Mouse (Mus musculus) G1E (cell line): ENCODE data around the gene Rnf181.

Source experiments
- CTCF ChIP-seq: IDR thresholded peaks from 2 replicates; pipeline ENCODE4 v1.5.1; 2012; ENCODE audit warnings: low read depth, low read length, inconsistent platforms, mixed read lengths
- GATA2 ChIP-seq: IDR thresholded peaks from 2 replicates; pipeline ENCODE4 v1.6.1; 2012; ENCODE audit warnings: low read depth, low read length, inconsistent platforms, borderline replicate concordance
- POLR2AphosphoS5 ChIP-seq: IDR thresholded peaks from 2 replicates; pipeline ENCODE4 v1.6.1; 2012; ENCODE audit warnings: low read depth, low read length, inconsistent platforms; ENCODE audit not compliant: insufficient replicate concordance
- TAL1 ChIP-seq: conservative IDR thresholded peaks from 2 replicates; pipeline ENCODE4 v1.6.1; 2012; ENCODE audit warnings: low read depth, low read length, inconsistent platforms, mixed read lengths

DNA sequence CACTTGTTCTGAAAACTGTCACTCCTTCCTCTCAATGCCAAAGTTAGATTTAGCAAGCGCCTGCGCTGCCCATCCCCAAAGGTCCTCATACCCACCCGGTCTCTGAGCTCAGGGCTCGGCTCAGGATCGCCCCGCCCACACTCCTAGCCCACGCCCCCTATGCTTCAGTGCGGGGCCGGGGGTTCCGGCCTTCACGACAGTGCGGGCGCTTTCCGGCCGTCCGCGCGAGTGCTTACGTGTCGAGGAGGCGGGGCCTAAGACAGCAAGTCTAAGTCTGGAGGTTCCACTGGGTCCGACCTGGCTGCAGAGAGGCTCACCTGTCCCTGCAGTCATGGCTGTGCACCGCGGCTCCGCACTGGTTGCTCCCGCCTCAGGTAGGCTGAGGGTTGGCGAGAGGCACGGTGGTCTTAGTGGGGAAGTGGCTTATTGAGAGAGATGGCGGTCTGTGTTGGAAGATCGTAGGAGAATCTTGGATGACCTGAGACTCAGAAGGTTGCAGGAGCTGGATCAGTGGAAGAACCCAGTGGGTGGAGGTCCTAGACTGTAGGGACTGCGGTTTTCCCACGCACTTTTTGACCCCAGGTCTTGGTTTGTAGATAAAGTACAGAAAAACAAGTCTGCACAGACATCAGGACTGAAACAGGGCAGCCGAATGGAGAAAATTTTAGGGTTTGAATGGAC is 47.5 kb upstream of the Rnf181 start, which contains the start of gene Ggcx:
- no peak for TF ChIP-seq CTCF
- no peak for TF ChIP-seq GATA2
- TF ChIP-seq TAL1 = no peak
- no peak for TF ChIP-seq POLR2AphosphoS5
